Mouse (Mus musculus) intestine, embryonic 15.5 days (tissue): ENCODE results near the gene Zfp444. TPM values are rescaled to one million over a fixed set of nuclear protein-coding genes. Genes with fewer than 3 reads are reported as not detected.
"Not testable (repeated sequence)": the region's sequence is repeated elsewhere in the genome, so short reads cannot be mapped to it uniquely, and the experiment has no call there.

Experiments used
- ATAC-seq: fragments of 200-750 bp; cut with Nextera tagmentation; 2 replicates; pipeline ENCODE4 v1.8.0; 2017; ENCODE audit warnings: moderate TSS enrichment, moderate library complexity
- H3K27ac ChIP-seq: fragments of 300-500 bp; sonication (generic); 2 replicates; pipeline ENCODE4 v1.5.1; 2015; ENCODE audit warnings: mild to moderate bottlenecking, inconsistent platforms
- H3K27me3 ChIP-seq: fragments of 300-500 bp; sonication (generic); replicated peaks from 2 replicates; pipeline ENCODE4 v1.6.1; 2015; ENCODE audit warnings: inconsistent platforms
- H3K36me3 ChIP-seq: fragments of 300-500 bp; sonication (generic); 2 replicates; pipeline ENCODE4 v1.6.1; 2015; ENCODE audit warnings: inconsistent platforms
- H3K4me1 ChIP-seq: fragments of 300-500 bp; sonication (generic); replicated peaks from 2 replicates; pipeline ENCODE4 v1.6.1; 2015; ENCODE audit warnings: inconsistent platforms
- H3K4me2 ChIP-seq: fragments of 300-500 bp; sonication (generic); replicated peaks from 2 replicates; pipeline ENCODE4 v1.6.1; 2015; ENCODE audit warnings: mild to moderate bottlenecking, inconsistent platforms
- H3K4me3 ChIP-seq: fragments of 300-500 bp; sonication (generic); replicated peaks from 2 replicates; pipeline ENCODE4 v1.5.1; 2015; ENCODE audit warnings: inconsistent platforms
- H3K9ac ChIP-seq: fragments of 300-500 bp; sonication (generic); 2 replicates; pipeline ENCODE4 v1.6.1; 2015; ENCODE audit warnings: inconsistent platforms
- H3K9me3 ChIP-seq: fragments of 300-500 bp; sonication (generic); 2 replicates; pipeline ENCODE4 v1.6.1; 2016; ENCODE audit warnings: inconsistent platforms
- WGBS: fragments of 180-500 bp; shearing (Covaris S2); methylation state at CpG from one replicate; pipeline ENCODE4 v1.1.7; 2015; 5-methylcytosine and 5-hydroxymethylcytosine counted together
- polyA plus RNA-seq: library from polyadenylated mRNA; unstranded; fragments of >200 nt; fragmentation: Nextera tagmentation; extraction: Ambion mirVana; gene quantifications from 2 replicates; pipeline ENCODE4 v1.2.1, GENCODE M21; 2015

Zfp444 gene
- polyA plus RNA-seq, 1 experiment from 2014 or later, result 43.4 TPM

- Histone ChIP-seq H3K4me2 (no peak overlapping the region), H3K9me3 (no peaks in the 10 kb centered on the region), H3K9ac (no peak overlapping the region), H3K4me1 (peaks cover 9% of the 10 kb centered on the region), H3K27ac (peak overlapping the region; percentile 45; the same call in 1 of the 2 replicates), H3K36me3 (no peaks in the 10 kb centered on the region), H3K27me3 (no peaks in the 10 kb centered on the region), H3K4me3 (no peak overlapping the region)
- peak; percentile 60 for ATAC-seq
- 49% methylated on average over 3 of the region's 3 CpGs for WGBS
Measured at GRCm38 (mm10) chr7:6169403-6169802, 2.6 kb upstream of the Zfp444 start.

GRCm38 (mm10) chr7:6170391-6170790 is 1.6 kb upstream of the Zfp444 start:
- Histone ChIP-seq H3K27me3 (no peaks in the 10 kb centered on the region), H3K36me3 (no peaks in the 10 kb centered on the region), H3K27ac (0 out of 2 replicates have a peak overlapping the region, but pooled peaks have one; percentile 17), H3K4me2 (no peak overlapping the region), H3K4me3 (no peak overlapping the region), H3K9me3 (no peaks in the 10 kb centered on the region), H3K4me1 (peaks cover 11% of the 10 kb centered on the region), H3K9ac (no peak overlapping the region)
- 79% methylated on average over 9 of the region's 9 CpGs for WGBS
- ATAC-seq, result no peak

- Histone ChIP-seq H3K27ac (peak overlapping the region; percentile 70; the same call in 1 of the 2 replicates), H3K27me3 (no peaks in the 10 kb centered on the region), H3K9me3 (no peaks in the 10 kb centered on the region), H3K4me3 (peak overlapping the region; percentile 65; the same call in 1 of the 2 replicates), H3K4me1 (peaks cover 11% of the 10 kb centered on the region), H3K36me3 (no peaks in the 10 kb centered on the region), H3K9ac (no peak overlapping the region), H3K4me2 (peak overlapping the region; percentile 71)
- WGBS, result 41% methylated on average over 6 of the region's 6 CpGs
- no peak for ATAC-seq
Measured at GRCm38 (mm10) chr7:6170871-6171270, 1.2 kb upstream of the Zfp444 start.

- peaks cover 11% of the 10 kb centered on the region for H3K4me1 ChIP-seq
- peak; percentile 54 for ATAC-seq
- peak overlapping the region; percentile 71 for H3K4me2 ChIP-seq
- peak overlapping the region; percentile 65 for H3K4me3 ChIP-seq
- no peaks in the 10 kb centered on the region for H3K27me3 ChIP-seq
- H3K27ac ChIP-seq, result peak overlapping the region; percentile 70
- peak overlapping the region; percentile 42 for H3K9ac ChIP-seq
- no peaks in the 10 kb centered on the region for H3K9me3 ChIP-seq
- under 1% methylated on average over 24 of the region's 24 CpGs for WGBS
- H3K36me3 ChIP-seq, result no peaks in the 10 kb centered on the region
Measured at GRCm38 (mm10) chr7:6171444-6172005, 501 bp upstream of the Zfp444 start.

GRCm38 (mm10) chr7:6172674-6173244 is 733 bp downstream of the Zfp444 start:
- Histone ChIP-seq H3K4me1 (peaks cover 11% of the 10 kb centered on the region), H3K9ac (peak overlapping the region; percentile 79), H3K27me3 (no peaks in the 10 kb centered on the region), H3K4me2 (peak overlapping the region; percentile 71), H3K4me3 (peak overlapping the region; percentile 65), H3K36me3 (0 out of 2 replicates have a peak, but pooled peaks cover 2% of the 10 kb centered on the region), H3K27ac (peak overlapping the region; percentile 70; the same call in 1 of the 2 replicates), H3K9me3 (no peaks in the 10 kb centered on the region)
- peak; percentile 38 for ATAC-seq
- WGBS, result under 1% methylated on average over 20 of the region's 28 CpGs

GRCm38 (mm10) chr7:6173872-6174271 is 1.8 kb downstream of the Zfp444 start:
- Histone ChIP-seq H3K36me3 (0 out of 2 replicates have a peak, but pooled peaks cover 2% of the 10 kb centered on the region), H3K27me3 (no peaks in the 10 kb centered on the region), H3K9ac (no peak overlapping the region), H3K4me2 (no peak overlapping the region; the same call in 1 of the 2 replicates), H3K9me3 (no peaks in the 10 kb centered on the region), H3K4me3 (no peak overlapping the region), H3K27ac (no peak overlapping the region), H3K4me1 (peaks cover 11% of the 10 kb centered on the region)
- WGBS, result 73% methylated on average over 8 of the region's 8 CpGs
- ATAC-seq, result no peak

GRCm38 (mm10) chr7:6174365-6174987 is 2.5 kb downstream of the Zfp444 start:
- not testable (repeated sequence) for H3K27ac ChIP-seq, H3K27me3 ChIP-seq, H3K36me3 ChIP-seq, H3K9me3 ChIP-seq, H3K9ac ChIP-seq, H3K4me2 ChIP-seq, H3K4me3 ChIP-seq, ATAC-seq
- H3K4me1 ChIP-seq, result peaks cover 11% of the 10 kb centered on the region
- 79% methylated on average over 9 of the region's 9 CpGs for WGBS

GRCm38 (mm10) chr7:6179013-6179412 is 7.0 kb downstream of the Zfp444 start:
- H3K9me3 ChIP-seq, result no peaks in the 10 kb centered on the region
- no peak overlapping the region for H3K4me2 ChIP-seq
- no peaks in the 10 kb centered on the region for H3K27me3 ChIP-seq
- H3K4me1 ChIP-seq, result 0 out of 2 replicates have a peak, but pooled peaks cover 3% of the 10 kb centered on the region
- H3K9ac ChIP-seq, result no peak overlapping the region
- ATAC-seq, result no peak
- peaks cover 6% of the 10 kb centered on the region for H3K36me3 ChIP-seq
- H3K27ac ChIP-seq, result no peak overlapping the region
- H3K4me3 ChIP-seq, result no peak overlapping the region

GRCm38 (mm10) chr7:6182882-6183281 is 10.9 kb downstream of the Zfp444 start:
- no peak overlapping the region for H3K4me2 ChIP-seq

GRCm38 (mm10) chr7:6183802-6184201 is 11.8 kb downstream of the Zfp444 start:
- Histone ChIP-seq H3K4me1 (no peaks in the 10 kb centered on the region), H3K36me3 (peaks cover 29% of the 10 kb centered on the region), H3K4me3 (no peak overlapping the region), H3K27me3 (no peaks in the 10 kb centered on the region), H3K9ac (no peak overlapping the region), H3K9me3 (no peaks in the 10 kb centered on the region), H3K27ac (no peak overlapping the region), H3K4me2 (no peak overlapping the region)
- no peak for ATAC-seq
- 93% methylated on average over 19 of the region's 19 CpGs for WGBS

More at GRCm38 (mm10) chr7:6182882-6183281, 10.9 kb downstream of the Zfp444 start:
- H3K9me3 ChIP-seq, result no peaks in the 10 kb centered on the region
- no peak overlapping the region for H3K4me3 ChIP-seq
- H3K36me3 ChIP-seq, result peaks cover 23% of the 10 kb centered on the region
- no peaks in the 10 kb centered on the region for H3K4me1 ChIP-seq
- no peak for ATAC-seq
- no peak overlapping the region for H3K27ac ChIP-seq
- no peak overlapping the region for H3K9ac ChIP-seq
- no peaks in the 10 kb centered on the region for H3K27me3 ChIP-seq

GRCm38 (mm10) chr7:6184521-6184920 is 12.5 kb downstream of the Zfp444 start:
- no peaks in the 10 kb centered on the region for H3K9me3 ChIP-seq
- no peak for ATAC-seq
- H3K36me3 ChIP-seq, result peaks cover 35% of the 10 kb centered on the region
- H3K27ac ChIP-seq, result no peak overlapping the region
- H3K4me3 ChIP-seq, result no peak overlapping the region
- no peaks in the 10 kb centered on the region for H3K27me3 ChIP-seq
- WGBS, result 91% methylated on average over 8 of the region's 8 CpGs
- no peak overlapping the region for H3K4me2 ChIP-seq
- H3K4me1 ChIP-seq, result no peaks in the 10 kb centered on the region
- no peak overlapping the region for H3K9ac ChIP-seq

- H3K4me2 ChIP-seq, result no peak overlapping the region
- H3K27me3 ChIP-seq, result no peaks in the 10 kb centered on the region
- 93% methylated on average over 1 of the region's 1 CpGs for WGBS
- H3K36me3 ChIP-seq, result peaks cover 41% of the 10 kb centered on the region
- H3K4me1 ChIP-seq, result no peaks in the 10 kb centered on the region
- no peaks in the 10 kb centered on the region for H3K9me3 ChIP-seq
- ATAC-seq, result no peak
- no peak overlapping the region for H3K4me3 ChIP-seq
- H3K9ac ChIP-seq, result no peak overlapping the region
- no peak overlapping the region for H3K27ac ChIP-seq
Measured at GRCm38 (mm10) chr7:6185391-6185790, 13.4 kb downstream of the Zfp444 start.
